Mouse (Mus musculus) liver, postnatal 0 days (tissue): Measurements from ENCODE around the gene Grin3a.

ENCODE experiments used
- CTCF ChIP-seq: sonication (generic); IDR thresholded peaks from 2 replicates; pipeline ENCODE4 v1.5.1; 2016; ENCODE audit warnings: antibody characterized with exemption, low read depth
- EP300 ChIP-seq: IDR thresholded peaks from 2 replicates; pipeline ENCODE4 v1.6.1; 2016; ENCODE audit warnings: antibody characterized with exemption, low read depth, mild to moderate bottlenecking

DNA sequence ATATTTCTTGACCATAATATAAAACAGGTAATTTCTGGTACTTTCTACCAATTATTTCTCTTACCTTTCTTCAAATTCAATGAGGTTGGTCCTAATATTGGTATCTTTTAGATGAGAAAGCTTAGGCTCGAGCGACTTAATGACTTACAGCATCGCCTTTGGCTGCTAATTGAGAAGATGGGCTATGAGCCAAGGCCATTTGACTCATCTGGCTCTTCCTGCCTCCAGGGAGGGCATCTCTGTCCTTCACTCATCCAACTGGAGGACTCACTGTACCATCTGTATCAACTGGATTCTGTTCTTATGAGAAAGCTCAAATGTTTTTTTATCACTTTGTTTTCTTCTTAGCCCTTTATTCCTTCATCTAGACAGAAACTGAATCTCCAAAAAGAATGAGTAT is 31.7 kb downstream of the Grin3a start:
- no peak for TF ChIP-seq EP300
- no peak for TF ChIP-seq CTCF
